Mouse (Mus musculus) liver, postnatal 0 days (tissue): ENCODE results near the gene Hmgcs2.

Experiments
- CTCF ChIP-seq: sonication (generic); IDR thresholded peaks from 2 replicates; pipeline ENCODE4 v1.5.1; 2016; ENCODE audit warnings: antibody characterized with exemption, low read depth
- EP300 ChIP-seq: IDR thresholded peaks from 2 replicates; pipeline ENCODE4 v1.6.1; 2016; ENCODE audit warnings: antibody characterized with exemption, low read depth, mild to moderate bottlenecking

- no peak for TF ChIP-seq CTCF
- no peak for TF ChIP-seq EP300
These were observed 20.9 kb upstream of the Hmgcs2 start for GRCm38 (mm10) chr3:98259271-98259751.
